Mouse (Mus musculus): ENCODE measurements around the gene Ilf3.

- TF ChIP-seq CTCF (IDR thresholded peaks at IDR 0.05; ENCODE audit: extremely low read depth, insufficient read depth, low read length) = no peak
- no peak for TF ChIP-seq POLR2A (IDR thresholded peaks at IDR 0.05; ENCODE audit: extremely low read depth, insufficient read depth, low read length)
Measured at GRCm38 (mm10) chr9:21451391-21451790, 83.7 kb downstream of the Ilf3 start.
